8 mouse cellular contexts compared by ENCODE assay signal in genomic region chr5:140647031-140647760, GRCm38 (mm10). TPM values are rescaled to one million over a fixed set of nuclear protein-coding genes. Genes with fewer than 3 reads are reported as not detected.
DNase-seq lines count a peak whose midpoint lies in the region; ATAC-seq and TF ChIP-seq lines count a peak whose summit lies in the region.

No protein-coding gene starts in this region.

- 58% methylated on average over 13 of the region's 13 CpGs for WGBS in hindbrain, embryonic 10.5 days
- WGBS in liver, postnatal 0 days (ENCODE audit: insufficient replicate concordance): 74% methylated on average over 13 of the region's 13 CpGs

- peak overlapping the region; percentile 98 for H3K4me3 ChIP-seq in hindbrain, embryonic 10.5 days
- peak overlapping the region; percentile 95 for H3K4me3 ChIP-seq in liver, postnatal 0 days (ENCODE audit: low read depth, low read length)

- no peak for TF ChIP-seq EP300 in liver, postnatal 0 days (IDR thresholded peaks at IDR 0.05; ENCODE audit: low read depth)

- H3K4me1 ChIP-seq in hindbrain, embryonic 10.5 days (replicated peaks): peaks cover 65% of the 10 kb centered on the region
- H3K4me1 ChIP-seq in liver, postnatal 0 days (ENCODE audit: insufficient read depth): peaks cover 48% of the 10 kb centered on the region

- H3K9ac ChIP-seq in liver, postnatal 0 days (replicated peaks): peak overlapping the region; percentile 95

- TF ChIP-seq CTCF in liver, postnatal 0 days (IDR thresholded peaks at IDR 0.05; ENCODE audit: low read depth): no peak

- no peaks in the 10 kb centered on the region; the same call in 1 of the 2 replicates for H3K27me3 ChIP-seq in hindbrain, embryonic 10.5 days (ENCODE audit: insufficient read depth, poor library complexity, severe bottlenecking)
- 0 out of 2 replicates have a peak, but pooled peaks cover 4% of the 10 kb centered on the region for H3K27me3 ChIP-seq in liver, postnatal 0 days (ENCODE audit: insufficient read depth, low read length)

- no peaks in the 10 kb centered on the region for H3K9me3 ChIP-seq in hindbrain, embryonic 10.5 days
- H3K9me3 ChIP-seq in liver, postnatal 0 days (ENCODE audit: low read length): no peaks in the 10 kb centered on the region

- peaks cover 46% of the 10 kb centered on the region for H3K36me3 ChIP-seq in hindbrain, embryonic 10.5 days
- H3K36me3 ChIP-seq in liver, postnatal 0 days (replicated peaks; ENCODE audit: insufficient read depth, low read length): no peaks in the 10 kb centered on the region

- H3K27ac ChIP-seq in hindbrain, embryonic 10.5 days: peak overlapping the region; percentile 100
- no peak overlapping the region for H3K27ac ChIP-seq in liver, postnatal 0 days (ENCODE audit: low read depth)

- peak; percentile 92 for DNase-seq in heart, adult 11 months
- DNase-seq in heart, adult 8-10 months (ENCODE audit: low spot score): no peak
- DNase-seq in retina, embryonic 14.5 days (ENCODE audit: low spot score): peak; percentile 30
- DNase-seq in retina, postnatal 1 day: no peak
- no peak for DNase-seq in hindbrain, embryonic 10.5 days (ENCODE audit: low spot score)
- no peak for DNase-seq in liver, postnatal 0 days
- no peak for DNase-seq in urinary bladder, adult 2 months (ENCODE audit: low spot score)
- DNase-seq in urinary bladder, postnatal 10 days (ENCODE audit: low spot score): no peak

- ATAC-seq in liver, postnatal 0 days: no peak

- peak overlapping the region; percentile 100 for H3K4me2 ChIP-seq in liver, postnatal 0 days (ENCODE audit: low read depth, low read length)

RNA-seq across cellular contexts. Expression of gene Ttyh3, which starts 1.6 kb away (rescaled TPM):
- 10 to 100 TPM in 2 of 4 experiments, 1 to 10 TPM in 2; 8.8 to 11.5 (median 9.9) TPM for total RNA-seq in heart, adult 8-10 months (2022)
- 32.1 and 52.5 TPM in 2 replicates for polyA plus RNA-seq in hindbrain, embryonic 10.5 days (2016; fragmentation: Nextera tagmentation; extraction: Ambion mirVana)
- polyA plus RNA-seq in liver, postnatal 0 days (2015; fragmentation: Nextera tagmentation; extraction: Ambion mirVana): 5.2 and 6.5 TPM in 2 replicates
- polyA plus RNA-seq in urinary bladder, adult 2 months (2012; rRNA removed): 11.7 and 24.4 TPM in 2 replicates

RNA-seq across cellular contexts. Expression of gene Lfng, which starts 40.1 kb away (rescaled TPM):
- total RNA-seq in heart, adult 8-10 months (2022): 1 to 10 TPM; 6.0 to 8.3 (median 6.9) TPM
- polyA plus RNA-seq in hindbrain, embryonic 10.5 days (2016; fragmentation: Nextera tagmentation; extraction: Ambion mirVana): 40.9 and 51.2 TPM in 2 replicates
- polyA plus RNA-seq in liver, postnatal 0 days (2015; fragmentation: Nextera tagmentation; extraction: Ambion mirVana): 5.0 and 5.9 TPM in 2 replicates
- 20.6 and 23.6 TPM in 2 replicates for polyA plus RNA-seq in urinary bladder, adult 2 months (2012; rRNA removed)

RNA-seq across cellular contexts. Expression of gene Iqce, which starts 55.0 kb away (rescaled TPM):
- 1 to 10 TPM; 4.5 to 7.8 (median 5.6) TPM for total RNA-seq in heart, adult 8-10 months (2022)
- polyA plus RNA-seq in hindbrain, embryonic 10.5 days (2016; fragmentation: Nextera tagmentation; extraction: Ambion mirVana): 24.5 and 29.1 TPM in 2 replicates
- 3.6 and 4.2 TPM in 2 replicates for polyA plus RNA-seq in liver, postnatal 0 days (2015; fragmentation: Nextera tagmentation; extraction: Ambion mirVana)
- 21.0 and 24.3 TPM in 2 replicates for polyA plus RNA-seq in urinary bladder, adult 2 months (2012; rRNA removed)

RNA-seq across cellular contexts. Expression of gene Brat1, which starts 57.6 kb away (rescaled TPM):
- total RNA-seq in heart, adult 8-10 months (2022): 1 to 10 TPM; 6.7 to 8.2 (median 7.8) TPM
- polyA plus RNA-seq in hindbrain, embryonic 10.5 days (2016; fragmentation: Nextera tagmentation; extraction: Ambion mirVana): 24.6 and 25.1 TPM in 2 replicates
- polyA plus RNA-seq in liver, postnatal 0 days (2015; fragmentation: Nextera tagmentation; extraction: Ambion mirVana): 4.7 and 4.9 TPM in 2 replicates
- polyA plus RNA-seq in urinary bladder, adult 2 months (2012; rRNA removed): 14.5 and 14.8 TPM in 2 replicates

Comparison
In these comparisons a context has a peak if more than half of its experiments do, and no peak if none do; other contexts are left out.
1. DNase-seq: peak in heart, adult 11 months (single experiment) and retina, embryonic 14.5 days (single experiment); none in heart, adult 8-10 months (single experiment), retina, postnatal 1 day (single experiment), hindbrain, embryonic 10.5 days (single experiment), liver, postnatal 0 days (single experiment), urinary bladder, adult 2 months (single experiment) and urinary bladder, postnatal 10 days (single experiment).